Mouse (Mus musculus): ENCODE data around the gene Arhgap24. TPM values are rescaled to one million over a fixed set of nuclear protein-coding genes. Genes with fewer than 3 reads are reported as not detected.

Arhgap24 gene
- polyA plus RNA-seq, 1 experiment from 2014 or later: 4.1 TPM

DNA sequence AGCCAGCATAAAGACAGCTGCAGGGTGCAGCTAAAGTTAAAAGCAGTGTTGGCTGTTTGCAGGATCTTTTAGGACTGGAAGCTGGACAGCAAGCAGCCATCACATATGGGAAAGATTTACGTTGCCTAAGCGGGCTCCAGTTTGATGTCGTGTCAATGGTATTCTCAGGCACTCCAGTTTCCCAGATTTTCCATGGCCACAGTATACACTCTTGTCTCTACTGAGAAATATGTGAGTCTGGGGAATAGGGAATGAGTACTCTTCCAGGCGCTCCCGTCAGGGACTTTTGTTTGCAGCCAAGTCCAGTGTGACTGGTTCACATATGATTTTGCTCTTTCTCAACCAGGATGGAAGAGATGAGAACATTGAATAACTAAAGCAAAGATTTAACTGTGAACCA, 254.9 kb downstream of the Arhgap24 start:
- no peak for ATAC-seq (ENCODE audit: low FRiP score)
- no peaks in the 10 kb centered on the region for H3K4me1 ChIP-seq
- WGBS: 89% methylated on average over 5 of the region's 5 CpGs

DNA sequence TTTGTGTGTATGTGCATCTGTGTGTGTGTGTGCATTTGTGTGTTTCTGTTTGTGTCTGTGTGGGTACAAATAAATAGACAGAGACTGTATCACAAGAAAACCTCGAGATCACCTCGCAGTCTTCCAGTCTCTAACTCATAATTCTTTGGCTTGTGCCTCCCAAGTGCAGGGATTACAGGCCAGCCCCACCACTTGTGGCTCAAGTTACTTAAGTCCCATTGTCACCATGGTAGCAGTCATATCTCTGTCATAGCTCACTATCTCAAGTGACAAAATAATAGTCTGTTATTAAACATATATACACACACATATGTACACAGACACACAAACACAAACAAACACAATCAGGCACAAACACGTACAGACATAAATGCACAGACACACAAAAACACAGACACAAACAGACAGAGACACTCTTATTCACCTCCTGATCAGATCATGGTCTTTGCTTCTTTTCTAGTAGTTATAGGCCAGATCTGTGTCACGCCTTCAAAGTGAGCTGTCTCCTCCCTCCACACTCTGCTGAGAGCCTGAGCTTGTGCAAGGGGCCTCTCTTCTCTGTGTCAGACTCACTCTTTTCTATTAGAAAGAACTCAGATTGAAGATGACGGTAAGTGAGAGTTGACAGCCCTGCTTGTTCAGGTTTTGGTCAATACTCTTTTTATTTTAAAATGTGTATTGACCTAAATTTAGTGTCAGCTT, 261.5 kb downstream of the Arhgap24 start:
- Histone ChIP-seq H3K27me3 (no peaks in the 10 kb centered on the region), H3K4me3 (replicated peaks) (no peak overlapping the region), H3K36me3 (replicated peaks) (no peaks in the 10 kb centered on the region), H3K4me2 (no peak overlapping the region), H3K9me3 (no peaks in the 10 kb centered on the region), H3K9ac (no peak overlapping the region), H3K4me1 (no peaks in the 10 kb centered on the region), H3K27ac (no peak overlapping the region)
- no peak for ATAC-seq (ENCODE audit: low FRiP score)
- WGBS: 77% methylated on average over 5 of the region's 5 CpGs

More for the DNA sequence above, 254.9 kb downstream of the Arhgap24 start:
- H3K27ac ChIP-seq: no peak overlapping the region
- no peaks in the 10 kb centered on the region for H3K27me3 ChIP-seq
- H3K9ac ChIP-seq: no peak overlapping the region
- H3K9me3 ChIP-seq: no peaks in the 10 kb centered on the region
- H3K4me2 ChIP-seq: no peak overlapping the region
- no peaks in the 10 kb centered on the region for H3K36me3 ChIP-seq (replicated peaks)
- no peak overlapping the region for H3K4me3 ChIP-seq (replicated peaks)

- H3K4me1 ChIP-seq: no peaks in the 10 kb centered on the region
- H3K4me2 ChIP-seq: no peak overlapping the region
- H3K27ac ChIP-seq: no peak overlapping the region
- no peaks in the 10 kb centered on the region for H3K9me3 ChIP-seq
- ATAC-seq (ENCODE audit: low FRiP score): no peak
- H3K9ac ChIP-seq: no peak overlapping the region
- no peaks in the 10 kb centered on the region for H3K27me3 ChIP-seq
- 82% methylated on average over 3 of the region's 3 CpGs for WGBS
- H3K4me3 ChIP-seq (replicated peaks): no peak overlapping the region
- H3K36me3 ChIP-seq (replicated peaks): no peaks in the 10 kb centered on the region
Observed at GRCm38 (mm10) chr5:102743436-102743835, 262.2 kb downstream of the Arhgap24 start.

- Histone ChIP-seq H3K4me1 (no peaks in the 10 kb centered on the region), H3K4me3 (replicated peaks) (no peak overlapping the region), H3K4me2 (no peak overlapping the region), H3K9me3 (no peaks in the 10 kb centered on the region), H3K27ac (no peak overlapping the region), H3K9ac (no peak overlapping the region), H3K27me3 (no peaks in the 10 kb centered on the region), H3K36me3 (replicated peaks) (no peaks in the 10 kb centered on the region)
- ATAC-seq (ENCODE audit: low FRiP score): no peak
- 83% methylated on average over 4 of the region's 4 CpGs for WGBS
Observed at GRCm38 (mm10) chr5:102744051-102744450, 262.9 kb downstream of the Arhgap24 start.

DNA sequence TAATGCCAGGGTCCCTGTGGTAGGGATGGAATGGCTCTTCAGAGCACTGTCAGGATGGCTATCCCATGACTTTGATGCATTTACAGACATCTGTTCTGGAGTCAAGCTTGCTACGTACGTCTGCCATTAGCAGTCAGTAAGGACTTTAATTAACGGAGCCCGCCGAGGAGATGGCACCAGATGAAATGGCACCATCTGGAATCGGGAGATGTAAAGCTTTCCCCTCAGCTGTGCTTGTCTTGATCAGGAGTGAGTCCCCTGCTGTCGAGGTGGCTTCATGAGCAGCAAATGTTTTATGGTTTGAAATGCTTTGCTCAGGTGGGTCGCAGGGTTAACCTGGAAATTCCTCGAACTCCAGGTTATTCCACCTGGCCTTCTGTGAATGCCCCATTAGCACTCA, 267.0 kb downstream of the Arhgap24 start:
- H3K27me3 ChIP-seq: no peaks in the 10 kb centered on the region
- H3K4me2 ChIP-seq: no peak overlapping the region
- H3K36me3 ChIP-seq (replicated peaks): no peaks in the 10 kb centered on the region
- H3K4me3 ChIP-seq (replicated peaks): no peak overlapping the region
- H3K4me1 ChIP-seq: no peaks in the 10 kb centered on the region
- H3K9me3 ChIP-seq: no peaks in the 10 kb centered on the region
- H3K9ac ChIP-seq: no peak overlapping the region
- WGBS: 81% methylated on average over 9 of the region's 9 CpGs
- no peak for ATAC-seq (ENCODE audit: low FRiP score)
- H3K27ac ChIP-seq: no peak overlapping the region

DNA sequence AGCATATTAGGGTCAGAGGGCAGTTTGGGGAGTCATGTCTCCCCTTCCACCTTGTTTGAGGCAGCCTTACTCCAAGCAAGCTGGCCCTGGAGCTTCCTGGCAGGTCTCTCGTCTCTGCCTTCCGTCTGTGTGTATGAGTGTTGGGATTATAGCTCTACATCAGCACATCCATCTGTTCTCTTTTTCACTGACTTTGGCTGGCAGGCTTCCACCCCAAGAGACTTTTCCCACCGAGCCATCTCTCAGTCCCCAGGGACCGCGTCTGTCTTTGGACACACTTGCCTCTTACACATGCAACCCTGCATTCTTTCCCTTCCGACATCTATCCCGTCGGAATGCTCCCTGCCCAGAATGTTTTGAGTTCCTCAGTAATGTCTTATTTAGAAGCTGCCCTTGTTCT, 267.8 kb downstream of the Arhgap24 start:
- no peak for ATAC-seq (ENCODE audit: low FRiP score)
- H3K4me2 ChIP-seq: no peak overlapping the region

DNA sequence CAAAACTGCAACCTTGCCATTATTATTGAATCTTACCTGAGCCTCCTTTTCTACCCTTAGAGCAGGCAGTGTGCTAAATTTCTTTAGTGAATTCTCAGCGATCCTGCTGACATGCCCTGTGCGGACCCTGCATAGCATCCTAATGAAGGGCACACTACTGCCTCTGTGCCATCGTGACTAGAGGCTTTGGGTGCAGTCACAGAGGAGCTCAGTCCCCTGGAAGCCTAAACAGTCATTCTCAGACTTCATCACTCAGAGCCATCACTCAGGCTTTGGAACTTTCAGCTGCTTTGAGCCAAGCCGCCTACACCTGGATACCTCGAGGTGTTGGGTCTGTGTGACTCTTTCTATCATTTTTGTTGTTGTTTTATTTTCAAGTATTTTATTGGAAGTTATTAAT, 269.5 kb downstream of the Arhgap24 start:
- WGBS: 85% methylated on average over 5 of the region's 5 CpGs
- Histone ChIP-seq H3K4me2 (no peak overlapping the region), H3K4me1 (no peaks in the 10 kb centered on the region), H3K9ac (no peak overlapping the region), H3K9me3 (no peaks in the 10 kb centered on the region), H3K27ac (no peak overlapping the region), H3K4me3 (replicated peaks) (no peak overlapping the region), H3K27me3 (no peaks in the 10 kb centered on the region), H3K36me3 (replicated peaks) (no peaks in the 10 kb centered on the region)
- no peak for ATAC-seq (ENCODE audit: low FRiP score)

More for the DNA sequence above, 267.8 kb downstream of the Arhgap24 start:
- 73% methylated on average over 8 of the region's 8 CpGs for WGBS
- Histone ChIP-seq H3K9me3 (no peaks in the 10 kb centered on the region), H3K4me1 (no peaks in the 10 kb centered on the region), H3K4me3 (replicated peaks) (no peak overlapping the region), H3K27ac (no peak overlapping the region), H3K36me3 (replicated peaks) (no peaks in the 10 kb centered on the region), H3K27me3 (no peaks in the 10 kb centered on the region), H3K9ac (no peak overlapping the region)

- ATAC-seq (ENCODE audit: low FRiP score): no peak
- Histone ChIP-seq H3K4me1 (no peaks in the 10 kb centered on the region), H3K36me3 (replicated peaks) (no peaks in the 10 kb centered on the region), H3K4me2 (no peak overlapping the region), H3K4me3 (replicated peaks) (no peak overlapping the region), H3K27ac (no peak overlapping the region), H3K27me3 (no peaks in the 10 kb centered on the region), H3K9ac (no peak overlapping the region), H3K9me3 (no peaks in the 10 kb centered on the region)
- 73% methylated on average over 5 of the region's 5 CpGs for WGBS
Observed at GRCm38 (mm10) chr5:102751661-102752307, 270.6 kb downstream of the Arhgap24 start.

GRCm38 (mm10) chr5:102752308-102752663, 271.1 kb downstream of the Arhgap24 start:
- WGBS: 59% methylated on average over 2 of the region's 2 CpGs
- no peak overlapping the region for H3K9ac ChIP-seq

GRCm38 (mm10) chr5:102757040-102757439, 275.8 kb downstream of the Arhgap24 start:
- Histone ChIP-seq H3K4me2 (no peak overlapping the region), H3K4me3 (replicated peaks) (no peak overlapping the region), H3K27ac (no peak overlapping the region), H3K9me3 (no peaks in the 10 kb centered on the region), H3K36me3 (replicated peaks) (no peaks in the 10 kb centered on the region), H3K27me3 (no peaks in the 10 kb centered on the region), H3K9ac (no peak overlapping the region), H3K4me1 (no peaks in the 10 kb centered on the region)
- 92% methylated on average over 6 of the region's 6 CpGs for WGBS
- no peak for ATAC-seq (ENCODE audit: low FRiP score)

More at GRCm38 (mm10) chr5:102752308-102752663, 271.1 kb downstream of the Arhgap24 start:
- Histone ChIP-seq H3K36me3 (replicated peaks) (no peaks in the 10 kb centered on the region), H3K9me3 (no peaks in the 10 kb centered on the region), H3K27me3 (no peaks in the 10 kb centered on the region), H3K4me2 (no peak overlapping the region), H3K4me3 (replicated peaks) (no peak overlapping the region), H3K4me1 (no peaks in the 10 kb centered on the region), H3K27ac (no peak overlapping the region)
- ATAC-seq (ENCODE audit: low FRiP score): no peak

GRCm38 (mm10) chr5:102765694-102766093, 284.5 kb downstream of the Arhgap24 start:
- H3K4me1 ChIP-seq: peaks cover 6% of the 10 kb centered on the region; the same call in 1 of the 2 replicates
- H3K27ac ChIP-seq: no peak overlapping the region
- ATAC-seq (ENCODE audit: low FRiP score): no peak
- no peak overlapping the region for H3K9ac ChIP-seq
- 83% methylated on average over 10 of the region's 10 CpGs for WGBS
- H3K27me3 ChIP-seq: no peaks in the 10 kb centered on the region
- no peak overlapping the region for H3K4me3 ChIP-seq (replicated peaks)
- H3K4me2 ChIP-seq: no peak overlapping the region
- H3K9me3 ChIP-seq: no peaks in the 10 kb centered on the region
- H3K36me3 ChIP-seq (replicated peaks): no peaks in the 10 kb centered on the region

GRCm38 (mm10) chr5:102766311-102767057, 285.3 kb downstream of the Arhgap24 start:
- Histone ChIP-seq H3K36me3 (replicated peaks) (no peaks in the 10 kb centered on the region), H3K9ac (no peak overlapping the region), H3K27me3 (no peaks in the 10 kb centered on the region), H3K4me1 (peaks cover 6% of the 10 kb centered on the region; the same call in 1 of the 2 replicates), H3K4me2 (no peak overlapping the region), H3K9me3 (no peaks in the 10 kb centered on the region), H3K27ac (no peak overlapping the region), H3K4me3 (replicated peaks) (no peak overlapping the region)
- ATAC-seq (ENCODE audit: low FRiP score): no peak
- WGBS: 78% methylated on average over 6 of the region's 6 CpGs

All from forebrain, embryonic 12.5 days (tissue).